Mouse (Mus musculus) midbrain, postnatal 0 days (tissue): ENCODE measurements around the gene Tpi1. TPM values are rescaled to one million over a fixed set of nuclear protein-coding genes. Genes with fewer than 3 reads are reported as not detected.
"Not testable (repeated sequence)": the region's sequence is repeated elsewhere in the genome, so short reads cannot be mapped to it uniquely, and the experiment has no call there.

ENCODE experiments used
- ATAC-seq: fragments of 200-750 bp; cut with Nextera tagmentation; 2 replicates; pipeline ENCODE4 v1.8.0; 2017; ENCODE audit warnings: moderate number of reproducible peaks, mild to moderate bottlenecking, moderate TSS enrichment, moderate library complexity; ENCODE audit not compliant: low FRiP score
- DNase-seq: peaks from one replicate; pipeline ENCODE4 v3.0.0-alpha.2; 2015; ENCODE audit warnings: low spot score
- H3K27ac ChIP-seq: fragments of 300-500 bp; sonication (generic); 2 replicates; pipeline ENCODE4 v1.5.1; 2014; ENCODE audit warnings: low read depth, mild to moderate bottlenecking, low read length, mixed read lengths
- H3K27me3 ChIP-seq: fragments of 300-500 bp; sonication (generic); 2 replicates; pipeline ENCODE4 v1.6.1; 2014; ENCODE audit warnings: low read length, control low read depth, mixed read lengths; ENCODE audit not compliant: insufficient read depth
- H3K36me3 ChIP-seq: fragments of 300-500 bp; sonication (generic); 2 replicates; pipeline ENCODE4 v1.6.1; 2014; ENCODE audit warnings: low read length, control low read depth, mixed read lengths; ENCODE audit not compliant: insufficient read depth
- H3K4me1 ChIP-seq: fragments of 300-500 bp; sonication (generic); 2 replicates; pipeline ENCODE4 v1.6.1; 2014; ENCODE audit warnings: mild to moderate bottlenecking, control low read depth, antibody characterized with exemption, low read length, mixed read lengths; ENCODE audit not compliant: insufficient read depth
- H3K4me2 ChIP-seq: fragments of 300-500 bp; sonication (generic); 2 replicates; pipeline ENCODE4 v1.6.1; 2014; ENCODE audit warnings: low read depth, mild to moderate bottlenecking, low read length, mixed read lengths; ENCODE audit not compliant: poor library complexity, severe bottlenecking
- H3K4me3 ChIP-seq: fragments of 300-500 bp; sonication (generic); 2 replicates; pipeline ENCODE4 v1.5.1; 2014; ENCODE audit warnings: low read depth, mild to moderate bottlenecking, low read length, moderate library complexity
- H3K9ac ChIP-seq: fragments of 300-500 bp; sonication (generic); replicated peaks from 2 replicates; pipeline ENCODE4 v1.6.1; 2014; ENCODE audit warnings: mild to moderate bottlenecking, low read length, moderate library complexity, mixed read lengths; ENCODE audit not compliant: poor library complexity, severe bottlenecking
- H3K9me3 ChIP-seq: fragments of 300-500 bp; sonication (generic); 2 replicates; pipeline ENCODE4 v1.6.1; 2016; ENCODE audit warnings: low read length, control low read depth
- CTCF ChIP-seq: IDR thresholded peaks from 2 replicates; pipeline ENCODE4 v1.5.1; 2016; ENCODE audit warnings: antibody characterized with exemption, mild to moderate bottlenecking
- WGBS: fragments of 180-500 bp; shearing (Covaris S2); extraction: QIAGEN DNeasy Blood & Tissue Kit; methylation state at CpG from one replicate; pipeline ENCODE4 v1.1.7; 2014; 5-methylcytosine and 5-hydroxymethylcytosine counted together
- polyA plus RNA-seq: library from polyadenylated mRNA; unstranded; fragments of >200 nt; fragmentation: Nextera tagmentation; extraction: Ambion mirVana; gene quantifications from 2 replicates; pipeline ENCODE4 v1.2.1, GENCODE M21; 2015
- total RNA-seq: library from RNA; depleted of rRNA; stranded (reverse); fragments of >200 nt; gene quantifications from 2 replicates; pipeline ENCODE4 v1.2.3, GENCODE M21; 2014

The Tpi1 gene
- total and polyA plus RNA-seq, 2 experiments from 2014 or later: 392 to 415 TPM

- no peaks in the 10 kb centered on the region for H3K4me1 ChIP-seq
- no peak overlapping the region for H3K9ac ChIP-seq
- no peak for DNase-seq
- WGBS: 81% methylated on average over 7 of the region's 7 CpGs
- no peak overlapping the region for H3K27ac ChIP-seq
- H3K36me3 ChIP-seq: no peaks in the 10 kb centered on the region
- H3K4me2 ChIP-seq: no peak overlapping the region
- no peaks in the 10 kb centered on the region for H3K27me3 ChIP-seq
- H3K4me3 ChIP-seq: no peak overlapping the region
- no peak for TF ChIP-seq CTCF
- no peak for ATAC-seq
- no peaks in the 10 kb centered on the region for H3K9me3 ChIP-seq
Measured at GRCm38 (mm10) chr6:124836411-124836810, 22.3 kb upstream of the Tpi1 start.

GRCm38 (mm10) chr6:124835531-124835930, 21.4 kb upstream of the Tpi1 start:
- ATAC-seq (no peak), DNase-seq (no peak)
- WGBS: 65% methylated on average over 10 of the region's 10 CpGs
- no peak overlapping the region for H3K4me3 ChIP-seq
- no peaks in the 10 kb centered on the region for H3K9me3 ChIP-seq
- H3K27ac ChIP-seq: no peak overlapping the region
- TF ChIP-seq CTCF: no peak
- no peak overlapping the region for H3K9ac ChIP-seq
- no peaks in the 10 kb centered on the region for H3K36me3 ChIP-seq
- H3K27me3 ChIP-seq: no peaks in the 10 kb centered on the region
- no peaks in the 10 kb centered on the region for H3K4me1 ChIP-seq
- H3K4me2 ChIP-seq: no peak overlapping the region

- 85% methylated on average over 6 of the region's 6 CpGs for WGBS
- Histone ChIP-seq H3K4me1 (peaks cover 4% of the 10 kb centered on the region), H3K4me3 (no peak overlapping the region), H3K9me3 (no peaks in the 10 kb centered on the region), H3K36me3 (no peaks in the 10 kb centered on the region), H3K27ac (no peak overlapping the region), H3K9ac (no peak overlapping the region), H3K27me3 (no peaks in the 10 kb centered on the region), H3K4me2 (no peak overlapping the region)
- no peak for DNase-seq
- ATAC-seq: no peak
- no peak for TF ChIP-seq CTCF
Measured at GRCm38 (mm10) chr6:124834512-124835081, 20.5 kb upstream of the Tpi1 start.

- ATAC-seq (no peak), DNase-seq (no peak)
- Histone ChIP-seq H3K9me3 (no peaks in the 10 kb centered on the region), H3K27me3 (no peaks in the 10 kb centered on the region), H3K4me3 (no peak overlapping the region), H3K9ac (no peak overlapping the region), H3K36me3 (no peaks in the 10 kb centered on the region), H3K4me2 (no peak overlapping the region), H3K27ac (no peak overlapping the region), H3K4me1 (peaks cover 4% of the 10 kb centered on the region)
- no peak for TF ChIP-seq CTCF
- WGBS: 94% methylated on average over 8 of the region's 8 CpGs
Measured at GRCm38 (mm10) chr6:124831649-124832048, 17.6 kb upstream of the Tpi1 start.

- not testable (repeated sequence) for H3K27ac ChIP-seq, H3K4me3 ChIP-seq, H3K27me3 ChIP-seq, H3K9ac ChIP-seq, H3K4me1 ChIP-seq, ATAC-seq, H3K36me3 ChIP-seq, DNase-seq, H3K4me2 ChIP-seq, H3K9me3 ChIP-seq
- 92% methylated on average over 4 of the region's 4 CpGs for WGBS
Measured at GRCm38 (mm10) chr6:124831199-124831598, 17.1 kb upstream of the Tpi1 start.

- Histone ChIP-seq H3K9ac (peak overlapping the region; percentile 5; the same call in 1 of the 2 replicates), H3K4me3 (peak overlapping the region; percentile 61), H3K4me1 (peaks cover 4% of the 10 kb centered on the region), H3K36me3 (peaks cover 10% of the 10 kb centered on the region), H3K9me3 (no peaks in the 10 kb centered on the region), H3K4me2 (peak overlapping the region; percentile 60), H3K27me3 (no peaks in the 10 kb centered on the region), H3K27ac (peak overlapping the region; percentile 76)
- peak; percentile 51 for TF ChIP-seq CTCF
- ATAC-seq: peak; percentile 92
- under 1% methylated on average over 38 of the region's 38 CpGs for WGBS
- DNase-seq: peak; percentile 98
Measured at GRCm38 (mm10) chr6:124829799-124830700, 16.0 kb upstream of the Tpi1 start.
